Mouse (Mus musculus) neural tube, embryonic 13.5 days (tissue): ENCODE data around the gene St5. TPM values are rescaled to one million over a fixed set of nuclear protein-coding genes. Genes with fewer than 3 reads are reported as not detected.

ENCODE experiments used
- ATAC-seq: fragments of 200-750 bp; cut with Nextera tagmentation; 2 replicates; pipeline ENCODE4 v1.8.0; 2017; ENCODE audit warnings: low read depth, mild to moderate bottlenecking, moderate TSS enrichment, moderate library complexity
- H3K27ac ChIP-seq: fragments of 300-500 bp; sonication (generic); replicated peaks from 2 replicates; pipeline ENCODE4 v1.5.1; 2015; ENCODE audit warnings: moderate library complexity, mild to moderate bottlenecking, inconsistent platforms
- H3K27me3 ChIP-seq: fragments of 300-500 bp; sonication (generic); 2 replicates; pipeline ENCODE4 v1.6.1; 2015; ENCODE audit warnings: mild to moderate bottlenecking, inconsistent platforms
- H3K36me3 ChIP-seq: fragments of 300-500 bp; sonication (generic); 2 replicates; pipeline ENCODE4 v1.6.1; 2015; ENCODE audit warnings: mild to moderate bottlenecking, inconsistent platforms
- H3K4me1 ChIP-seq: fragments of 300-500 bp; sonication (generic); replicated peaks from 2 replicates; pipeline ENCODE4 v1.6.1; 2015; ENCODE audit warnings: inconsistent platforms
- H3K4me2 ChIP-seq: fragments of 300-500 bp; sonication (generic); 2 replicates; pipeline ENCODE4 v1.6.1; 2015; ENCODE audit warnings: inconsistent platforms, mild to moderate bottlenecking, moderate library complexity
- H3K4me3 ChIP-seq: fragments of 300-500 bp; sonication (generic); 2 replicates; pipeline ENCODE4 v1.5.1; 2015; ENCODE audit warnings: mild to moderate bottlenecking, inconsistent platforms
- H3K9ac ChIP-seq: fragments of 300-500 bp; sonication (generic); 2 replicates; pipeline ENCODE4 v1.6.1; 2015; ENCODE audit warnings: moderate library complexity, mild to moderate bottlenecking, inconsistent platforms
- H3K9me3 ChIP-seq: fragments of 300-500 bp; sonication (generic); 2 replicates; pipeline ENCODE4 v1.6.1; 2016; ENCODE audit warnings: inconsistent platforms
- WGBS: fragments of 180-500 bp; shearing (Covaris S2); methylation state at CpG from one replicate; pipeline ENCODE4 v1.1.7; 2015; 5-methylcytosine and 5-hydroxymethylcytosine counted together
- polyA plus RNA-seq: library from polyadenylated mRNA; unstranded; fragments of >200 nt; fragmentation: Nextera tagmentation; extraction: Ambion mirVana; gene quantifications from 2 replicates; pipeline ENCODE4 v1.2.1, GENCODE M21; 2015

St5 gene
- 30.0 and 35.5 TPM in 2 replicates for polyA plus RNA-seq

GRCm38 (mm10) chr7:109703190-109704015 lies at the start of gene St5, which contains the start of gene Akip1:
St5 (minus strand) TSS chr7:109703605.
Akip1 (plus strand) TSS chr7:109703690.
- H3K4me1 ChIP-seq: peaks cover 14% of the 10 kb centered on the region; the same call in 1 of the 2 replicates
- H3K4me2 ChIP-seq: peak within 1 kb of the TSS; percentile 69
- ATAC-seq: peak; percentile 97
- H3K4me3 ChIP-seq: peak within 1 kb of the TSS; percentile 53
- no peaks in the 10 kb centered on the region for H3K36me3 ChIP-seq
- H3K9ac ChIP-seq: peak within 1 kb of the TSS; percentile 71
- H3K27ac ChIP-seq: peak within 1 kb of the TSS; percentile 77
- no peaks in the 10 kb centered on the region for H3K9me3 ChIP-seq
- WGBS: 2% methylated on average over 61 of the region's 61 CpGs
- H3K27me3 ChIP-seq: no peaks in the 10 kb centered on the region

- peak within 1 kb of the TSS; percentile 62 for H3K4me3 ChIP-seq
- under 1% methylated on average over 74 of the region's 74 CpGs for WGBS
- no peaks in the 10 kb centered on the region for H3K9me3 ChIP-seq
- peak; percentile 93 for ATAC-seq
- peak within 1 kb of the TSS; percentile 87 for H3K9ac ChIP-seq
- no peaks in the 10 kb centered on the region for H3K27me3 ChIP-seq
- H3K4me1 ChIP-seq: peaks cover 27% of the 10 kb centered on the region
- peak within 1 kb of the TSS; percentile 86 for H3K27ac ChIP-seq
- peak within 1 kb of the TSS; percentile 76 for H3K4me2 ChIP-seq
- 0 out of 2 replicates have a peak, but pooled peaks cover 13% of the 10 kb centered on the region for H3K36me3 ChIP-seq
Measured at GRCm38 (mm10) chr7:109752008-109752925, 48.9 kb upstream of the St5 start, which contains the start of gene Tmem9b. Tmem9b (minus strand) TSS chr7:109752875.

- ATAC-seq: peak; percentile 66
- H3K36me3 ChIP-seq: peaks cover 17% of the 10 kb centered on the region; the same call in 1 of the 2 replicates
Measured at GRCm38 (mm10) chr7:109751427-109752007, 48.1 kb upstream of the St5 start.

DNA sequence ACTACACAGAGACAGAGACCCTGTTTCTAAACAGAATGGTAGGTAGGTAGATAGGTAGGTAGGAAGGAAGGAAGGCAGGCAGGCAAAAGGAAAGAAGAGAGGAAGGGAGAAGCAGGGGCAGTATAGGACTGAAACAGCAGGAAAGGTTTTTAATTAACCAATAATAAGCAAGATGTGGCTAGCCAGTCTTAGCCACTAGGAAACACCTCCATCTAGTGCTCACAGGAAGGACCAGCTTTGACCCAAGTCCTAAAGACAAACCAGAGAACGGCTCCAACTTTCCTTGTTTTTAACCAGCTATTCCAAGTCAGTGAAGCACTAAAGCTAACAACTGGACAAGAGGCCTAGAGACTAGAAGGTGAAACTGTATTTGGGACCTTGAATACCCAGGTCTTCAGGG lies 44.3 kb upstream of the St5 start:
- H3K4me1 ChIP-seq: peaks cover 16% of the 10 kb centered on the region
- peaks cover 51% of the 10 kb centered on the region for H3K36me3 ChIP-seq
- no peaks in the 10 kb centered on the region for H3K27me3 ChIP-seq
- H3K9ac ChIP-seq: no peak overlapping the region
- no peaks in the 10 kb centered on the region for H3K9me3 ChIP-seq
- H3K4me3 ChIP-seq: no peak overlapping the region
- H3K27ac ChIP-seq: no peak overlapping the region
- WGBS: 67% methylated on average over 1 of the region's 1 CpGs
- no peak overlapping the region for H3K4me2 ChIP-seq
- no peak for ATAC-seq

More at GRCm38 (mm10) chr7:109751427-109752007, 48.1 kb upstream of the St5 start:
- Histone ChIP-seq H3K27ac (peak overlapping the region; percentile 86), H3K9ac (peak overlapping the region; percentile 87), H3K4me3 (peak overlapping the region; percentile 62), H3K27me3 (no peaks in the 10 kb centered on the region), H3K4me2 (peak overlapping the region; percentile 76), H3K4me1 (peaks cover 27% of the 10 kb centered on the region), H3K9me3 (no peaks in the 10 kb centered on the region)
- 4% methylated on average over 13 of the region's 13 CpGs for WGBS

DNA sequence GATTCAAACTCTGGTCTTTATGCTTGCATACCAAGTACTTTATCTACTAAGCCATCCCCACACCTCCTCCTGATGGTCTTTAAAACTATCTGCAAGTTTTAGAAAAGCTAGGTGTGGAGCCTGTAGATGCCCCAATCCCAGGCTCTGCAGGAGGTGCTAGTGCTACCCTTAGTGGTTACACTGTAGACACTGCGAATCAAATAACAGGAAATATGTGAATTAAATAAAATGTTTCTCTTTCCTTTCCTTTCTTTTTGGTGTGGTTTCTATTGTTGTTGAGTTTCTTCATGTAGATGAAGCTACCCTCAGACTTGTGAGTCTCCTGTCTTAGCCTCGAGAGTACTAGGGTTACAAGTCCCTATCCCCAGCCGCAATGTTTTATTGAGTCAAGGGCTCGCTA lies 38.3 kb upstream of the St5 start:
- Histone ChIP-seq H3K27ac (no peak overlapping the region), H3K27me3 (no peaks in the 10 kb centered on the region), H3K9me3 (no peaks in the 10 kb centered on the region), H3K9ac (no peak overlapping the region), H3K4me1 (no peaks in the 10 kb centered on the region), H3K36me3 (peaks cover 86% of the 10 kb centered on the region), H3K4me2 (no peak overlapping the region), H3K4me3 (no peak overlapping the region)
- ATAC-seq: no peak
- 94% methylated on average over 4 of the region's 4 CpGs for WGBS

GRCm38 (mm10) chr7:109741060-109741459 lies 37.7 kb upstream of the St5 start:
- H3K36me3 ChIP-seq: peaks cover 87% of the 10 kb centered on the region
- H3K4me3 ChIP-seq: no peak overlapping the region
- H3K27me3 ChIP-seq: no peaks in the 10 kb centered on the region
- no peak overlapping the region for H3K9ac ChIP-seq
- no peak overlapping the region for H3K4me2 ChIP-seq
- ATAC-seq: no peak
- no peaks in the 10 kb centered on the region for H3K9me3 ChIP-seq
- 94% methylated on average over 1 of the region's 1 CpGs for WGBS
- no peak overlapping the region for H3K27ac ChIP-seq
- no peaks in the 10 kb centered on the region for H3K4me1 ChIP-seq

DNA sequence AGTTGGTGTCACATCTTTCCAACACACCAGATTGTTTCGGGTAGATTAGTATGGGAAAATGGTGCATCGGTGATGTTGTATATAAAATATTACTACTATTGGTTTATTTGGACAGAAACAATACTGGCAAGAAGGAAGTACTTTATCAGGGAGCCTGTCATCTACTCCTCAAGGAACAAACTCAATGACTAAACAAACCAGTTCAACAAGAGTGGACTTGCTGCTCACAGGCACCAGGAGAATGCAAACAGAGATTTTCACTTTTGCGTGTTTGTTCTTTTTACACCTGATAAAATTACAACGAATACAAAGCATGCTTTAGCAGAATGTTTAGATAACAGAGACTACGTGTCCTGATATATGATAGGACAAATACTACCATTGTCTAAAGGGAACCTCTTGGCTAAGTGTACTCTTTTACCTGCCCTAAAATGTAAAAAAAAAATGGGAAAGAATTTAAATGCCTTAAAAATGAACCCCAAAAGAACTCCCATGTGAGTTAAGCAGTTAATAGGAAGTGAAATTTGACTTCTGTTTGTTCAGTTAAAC lies 36.5 kb upstream of the St5 start:
- Histone ChIP-seq H3K4me2 (no peak overlapping the region), H3K9me3 (no peaks in the 10 kb centered on the region), H3K4me3 (no peak overlapping the region), H3K27me3 (no peaks in the 10 kb centered on the region), H3K9ac (no peak overlapping the region), H3K27ac (no peak overlapping the region), H3K4me1 (no peaks in the 10 kb centered on the region), H3K36me3 (peaks cover 86% of the 10 kb centered on the region)
- WGBS: 92% methylated on average over 5 of the region's 5 CpGs
- no peak for ATAC-seq

DNA sequence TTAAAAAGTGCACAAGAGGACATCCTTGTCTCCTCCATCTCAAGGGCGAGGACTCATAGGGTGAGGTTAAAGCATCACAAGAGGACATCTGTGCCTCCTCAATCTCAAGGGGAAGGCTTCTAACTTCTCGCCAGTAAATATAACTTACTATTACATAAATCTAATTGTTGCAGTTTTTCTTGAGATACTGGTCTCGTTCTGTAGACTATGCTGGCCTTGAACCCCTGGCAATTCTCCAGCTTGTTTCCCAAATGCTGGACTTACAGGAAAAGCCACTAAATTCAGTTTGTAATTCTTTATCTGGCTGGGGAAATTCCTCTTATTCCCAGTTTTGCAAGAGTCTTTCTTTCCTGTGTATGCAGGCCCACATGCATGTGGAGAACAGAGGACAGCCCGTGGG lies 31.4 kb upstream of the St5 start:
- Histone ChIP-seq H3K36me3 (peaks cover 46% of the 10 kb centered on the region), H3K4me3 (no peak overlapping the region), H3K4me1 (0 out of 2 replicates have a peak, but pooled peaks cover 7% of the 10 kb centered on the region), H3K27me3 (no peaks in the 10 kb centered on the region), H3K9me3 (no peaks in the 10 kb centered on the region), H3K4me2 (no peak overlapping the region), H3K9ac (no peak overlapping the region), H3K27ac (no peak overlapping the region)
- WGBS: 93% methylated on average over 4 of the region's 4 CpGs
- no peak for ATAC-seq

- 0 out of 2 replicates have a peak, but pooled peaks cover 7% of the 10 kb centered on the region for H3K4me1 ChIP-seq
- no peak within 1 kb of the TSS for H3K27ac ChIP-seq
Measured at GRCm38 (mm10) chr7:109731626-109732025, 28.2 kb upstream of the St5 start, which contains the start of gene Ascl3. Ascl3 (minus strand) TSS chr7:109731726.

GRCm38 (mm10) chr7:109723697-109724096 lies 20.3 kb upstream of the St5 start, which contains the start of gene BC051019:
BC051019 (minus strand) TSS chr7:109723850.
- H3K36me3 ChIP-seq: no peaks in the 10 kb centered on the region
- H3K27ac ChIP-seq: no peak within 1 kb of the TSS
- no peaks in the 10 kb centered on the region for H3K4me1 ChIP-seq
- H3K27me3 ChIP-seq: no peaks in the 10 kb centered on the region
- H3K4me2 ChIP-seq: no peak within 1 kb of the TSS
- no peak for ATAC-seq
- WGBS: 95% methylated on average over 5 of the region's 5 CpGs
- H3K4me3 ChIP-seq: no peak within 1 kb of the TSS
- H3K9ac ChIP-seq: no peak within 1 kb of the TSS
- no peaks in the 10 kb centered on the region; the same call in 1 of the 2 replicates for H3K9me3 ChIP-seq

More at GRCm38 (mm10) chr7:109731626-109732025, 28.2 kb upstream of the St5 start, which contains the start of gene Ascl3:
- Histone ChIP-seq H3K4me2 (no peak within 1 kb of the TSS), H3K9ac (no peak within 1 kb of the TSS), H3K27me3 (no peaks in the 10 kb centered on the region), H3K36me3 (peaks cover 22% of the 10 kb centered on the region), H3K9me3 (no peaks in the 10 kb centered on the region), H3K4me3 (no peak within 1 kb of the TSS)
- ATAC-seq: no peak
- WGBS: 92% methylated on average over 5 of the region's 5 CpGs

GRCm38 (mm10) chr7:109723114-109723513 lies 19.7 kb upstream of the St5 start:
- Histone ChIP-seq H3K4me1 (no peaks in the 10 kb centered on the region), H3K4me3 (no peak overlapping the region), H3K27ac (no peak overlapping the region), H3K9me3 (no peaks in the 10 kb centered on the region; the same call in 1 of the 2 replicates), H3K9ac (no peak overlapping the region), H3K27me3 (no peaks in the 10 kb centered on the region), H3K36me3 (no peaks in the 10 kb centered on the region), H3K4me2 (no peak overlapping the region)
- WGBS: 93% methylated on average over 8 of the region's 8 CpGs
- ATAC-seq: no peak
